In the genomic region with DNA sequence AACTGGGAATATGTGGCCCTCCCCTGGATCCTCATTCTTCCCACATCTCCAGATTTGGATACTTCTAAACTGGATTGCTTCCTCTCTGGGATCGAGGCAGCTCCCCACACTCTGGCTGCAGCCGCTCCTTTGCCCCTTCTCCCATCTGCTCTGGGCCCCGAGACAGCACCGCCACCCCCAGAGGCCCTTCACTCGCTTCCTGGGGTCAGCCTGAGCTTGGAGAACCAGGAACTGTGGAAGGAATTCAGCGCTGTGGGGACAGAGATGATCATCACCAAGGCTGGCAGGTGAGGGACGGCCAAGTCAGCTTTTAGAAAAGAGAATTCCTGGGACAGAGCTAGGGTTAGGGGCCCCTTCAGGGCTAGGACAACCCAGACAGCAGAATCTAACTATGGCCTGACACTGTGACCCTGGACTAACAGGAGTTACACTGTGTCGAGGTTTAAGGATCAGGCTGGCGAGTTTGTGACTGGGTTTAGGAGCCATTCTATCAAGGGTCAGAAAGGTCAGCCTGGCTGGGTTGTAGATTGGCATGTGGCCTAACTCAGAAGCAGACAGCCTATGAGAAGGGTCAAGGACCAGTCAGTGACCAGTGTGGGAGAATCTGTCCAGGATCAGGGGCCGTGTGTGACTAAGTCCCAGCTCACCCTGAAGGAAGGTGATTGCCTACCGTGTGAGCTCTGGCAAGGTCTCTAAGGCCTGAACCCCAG, we compare ENCODE assay signal across 9 mouse cellular contexts. TPM values are rescaled to one million over a fixed set of nuclear protein-coding genes. Genes with fewer than 3 reads are reported as not detected.
DNase-seq lines count a peak whose midpoint lies in the region; ATAC-seq and TF ChIP-seq lines count a peak whose summit lies in the region.
"Had no signal": no experiment of that assay in that cellular context is flagged by ENCODE, and none has a peak within 500 bp of the region (broad histone marks: within the 10 kb centered on the region; RNA-seq: fewer than 3 reads in every experiment).

No protein-coding gene starts in this region.

- no peak for TF ChIP-seq EP300 in ES-Bruce4 (IDR thresholded peaks at IDR 0.05; ENCODE audit: insufficient read depth, low read depth, low read length)
- TF ChIP-seq EP300 in liver, postnatal 0 days (IDR thresholded peaks at IDR 0.05; ENCODE audit: low read depth), result no peak

- no peak for TF ChIP-seq CTCF in gastrocnemius, adult 2 months (IDR thresholded peaks at IDR 0.05)
- no peak for TF ChIP-seq CTCF in ES-Bruce4 (IDR thresholded peaks at IDR 0.05; ENCODE audit: low read depth, low read length)
- TF ChIP-seq CTCF in liver, postnatal 0 days (IDR thresholded peaks at IDR 0.05; ENCODE audit: low read depth), result no peak

- peaks cover 22% of the 10 kb centered on the region for H3K36me3 ChIP-seq in ES-Bruce4 (ENCODE audit: control insufficient read depth, insufficient read depth, low read length, poor library complexity, severe bottlenecking)
- H3K36me3 ChIP-seq in hindbrain, embryonic 12.5 days, result peaks cover 38% of the 10 kb centered on the region
- peaks cover 45% of the 10 kb centered on the region for H3K36me3 ChIP-seq in liver, postnatal 0 days (replicated peaks; ENCODE audit: insufficient read depth, low read length)

- no peaks in the 10 kb centered on the region for H3K4me1 ChIP-seq in ES-Bruce4 (ENCODE audit: control insufficient read depth, insufficient read depth, low read length)
- peaks cover 36% of the 10 kb centered on the region for H3K4me1 ChIP-seq in hindbrain, embryonic 12.5 days
- peaks cover 44% of the 10 kb centered on the region for H3K4me1 ChIP-seq in liver, postnatal 0 days (ENCODE audit: insufficient read depth)

- peak overlapping the region; percentile 82 for H3K4me2 ChIP-seq in hindbrain, embryonic 12.5 days (replicated peaks)
- no peak overlapping the region for H3K4me2 ChIP-seq in liver, postnatal 0 days (ENCODE audit: low read depth, low read length)

- no peak for DNase-seq in gastrocnemius, adult 2 months
- DNase-seq in gastrocnemius, adult 8-10 months (ENCODE audit: low spot score in 2 of 2), result no peak
- DNase-seq in liver, postnatal 0 days, result no peak
- DNase-seq in left cerebral cortex, postnatal 36 days (ENCODE audit: low spot score in 2 of 2), result no peak
- no peak for DNase-seq in MN1 (ENCODE audit: low spot score)
- no peak for DNase-seq in layer of hippocampus, postnatal 25 days (ENCODE audit: extremely low spot score in 1 of 2, low spot score in 1 of 2)
- DNase-seq: kidney, postnatal 25 days had no signal

- WGBS in hindbrain, embryonic 12.5 days, result 39% methylated on average over 11 of the region's 11 CpGs
- 59% methylated on average over 11 of the region's 11 CpGs for WGBS in liver, postnatal 0 days (ENCODE audit: insufficient replicate concordance)

- peak overlapping the region; percentile 75; the same call in 1 of the 2 replicates for H3K4me3 ChIP-seq in gastrocnemius, adult 2 months
- no peak overlapping the region for H3K4me3 ChIP-seq in ES-Bruce4 (ENCODE audit: low read depth, low read length)
- H3K4me3 ChIP-seq in hindbrain, embryonic 12.5 days, result peak overlapping the region; percentile 37; the same call in 1 of the 2 replicates
- no peak overlapping the region for H3K4me3 ChIP-seq in liver, postnatal 0 days (ENCODE audit: low read depth, low read length)

- H3K9me3 ChIP-seq in ES-Bruce4 (replicated peaks; ENCODE audit: control insufficient read depth, insufficient read depth, low read length, poor library complexity, severe bottlenecking), result no peaks in the 10 kb centered on the region
- no peaks in the 10 kb centered on the region for H3K9me3 ChIP-seq in hindbrain, embryonic 12.5 days (replicated peaks)
- no peaks in the 10 kb centered on the region for H3K9me3 ChIP-seq in liver, postnatal 0 days (ENCODE audit: low read length)

- ATAC-seq in hindbrain, embryonic 12.5 days (ENCODE audit: low FRiP score), result no peak
- peak; percentile 9; the same call in 1 of the 2 replicates for ATAC-seq in liver, postnatal 0 days

- intact Hi-C loops in gastrocnemius, adult 2 months (cut with DNase I), result no loop called here
- intact Hi-C loops in left cerebral cortex, postnatal 36 days (cut with DNase I), result no loop called here

- H3K27me3 ChIP-seq in ES-Bruce4 (ENCODE audit: control insufficient read depth, insufficient read depth, low read length, poor library complexity, severe bottlenecking), result no peaks in the 10 kb centered on the region
- no peaks in the 10 kb centered on the region for H3K27me3 ChIP-seq in hindbrain, embryonic 12.5 days
- H3K27me3 ChIP-seq in liver, postnatal 0 days (ENCODE audit: insufficient read depth, low read length), result no peaks in the 10 kb centered on the region

- no peak for TF ChIP-seq POLR2A in ES-Bruce4 (IDR thresholded peaks at IDR 0.05; ENCODE audit: insufficient read depth, low read length)

- H3K9ac ChIP-seq in ES-Bruce4 (ENCODE audit: low read depth, poor library complexity, severe bottlenecking), result peak overlapping the region; percentile 60
- H3K9ac ChIP-seq in hindbrain, embryonic 12.5 days, result 0 out of 2 replicates have a peak overlapping the region, but pooled peaks have one; percentile 55
- H3K9ac ChIP-seq in liver, postnatal 0 days (replicated peaks), result peak overlapping the region; percentile 57; the same call in 1 of the 2 replicates

- H3K27ac ChIP-seq in gastrocnemius, adult 2 months, result peak overlapping the region; percentile 70; the same call in 1 of the 2 replicates
- H3K27ac ChIP-seq in ES-Bruce4 (ENCODE audit: insufficient read depth, low read length), result no peak overlapping the region
- H3K27ac ChIP-seq in hindbrain, embryonic 12.5 days, result peak overlapping the region; percentile 83; the same call in 1 of the 2 replicates
- peak overlapping the region; percentile 48; the same call in 1 of the 2 replicates for H3K27ac ChIP-seq in liver, postnatal 0 days (ENCODE audit: low read depth)

RNA-seq across cellular contexts. Expression of gene Tbx6, which starts 0.5 kb away (rescaled TPM):
- under 1 TPM; 0.42 to 0.48 TPM for total RNA-seq in gastrocnemius, adult 2 months (2021)
- total RNA-seq in gastrocnemius, adult 8-10 months (2022), result under 1 TPM; 0.17 to 0.48 (median 0.40) TPM
- 1.7 TPM in 2 replicates for polyA plus RNA-seq in ES-Bruce4 (2011; ENCODE audit: insufficient read depth, insufficient read length, low read depth, missing spikeins)
- 0.48 and 1.1 TPM in 2 replicates for polyA plus RNA-seq in hindbrain, embryonic 12.5 days (2016; fragmentation: Nextera tagmentation; extraction: Ambion mirVana)
- 0.14 and 0.29 TPM in 2 replicates for polyA plus RNA-seq in liver, postnatal 0 days (2015; fragmentation: Nextera tagmentation; extraction: Ambion mirVana)
- under 1 TPM; 0.54 to 0.68 TPM for total RNA-seq in left cerebral cortex, postnatal 36 days (2021)
- under 1 TPM; 0.39 to 0.82 TPM for total RNA-seq in layer of hippocampus, postnatal 25 days (2021)

RNA-seq across cellular contexts. Expression of gene Ypel3, which starts 5.1 kb away (rescaled TPM):
- 10 to 100 TPM; 74.6 to 93.1 TPM for total RNA-seq in gastrocnemius, adult 2 months (2021)
- total RNA-seq in gastrocnemius, adult 8-10 months (2022), result 100 to 1,000 TPM in 1 of 4 experiments, 10 to 100 TPM in 3; 91.2 to 105 (median 95.6) TPM
- polyA plus RNA-seq in ES-Bruce4 (2011; ENCODE audit: insufficient read depth, insufficient read length, low read depth, missing spikeins), result 56.8 and 62.1 TPM in 2 replicates
- 140 and 144 TPM in 2 replicates for polyA plus RNA-seq in hindbrain, embryonic 12.5 days (2016; fragmentation: Nextera tagmentation; extraction: Ambion mirVana)
- 65.0 and 74.7 TPM in 2 replicates for polyA plus RNA-seq in liver, postnatal 0 days (2015; fragmentation: Nextera tagmentation; extraction: Ambion mirVana)
- 100 to 1,000 TPM; 303 to 345 TPM for total RNA-seq in left cerebral cortex, postnatal 36 days (2021)
- total RNA-seq in layer of hippocampus, postnatal 25 days (2021), result 100 to 1,000 TPM; 268 to 293 TPM

RNA-seq across cellular contexts. Expression of gene Ppp4c, which starts 10.5 kb away (rescaled TPM):
- 10 to 100 TPM; 22.8 to 25.7 TPM for total RNA-seq in gastrocnemius, adult 2 months (2021)
- total RNA-seq in gastrocnemius, adult 8-10 months (2022), result 10 to 100 TPM; 23.1 to 26.0 (median 24.8) TPM
- 111 and 127 TPM in 2 replicates for polyA plus RNA-seq in ES-Bruce4 (2011; ENCODE audit: insufficient read depth, insufficient read length, low read depth, missing spikeins)
- polyA plus RNA-seq in hindbrain, embryonic 12.5 days (2016; fragmentation: Nextera tagmentation; extraction: Ambion mirVana), result 286 and 294 TPM in 2 replicates
- 69.9 and 72.1 TPM in 2 replicates for polyA plus RNA-seq in liver, postnatal 0 days (2015; fragmentation: Nextera tagmentation; extraction: Ambion mirVana)
- 10 to 100 TPM; 47.5 to 49.9 TPM for total RNA-seq in left cerebral cortex, postnatal 36 days (2021)
- total RNA-seq in layer of hippocampus, postnatal 25 days (2021), result 10 to 100 TPM; 53.3 to 55.0 TPM

RNA-seq across cellular contexts. Expression of gene Fam57b, which starts 15.7 kb away (rescaled TPM):
- 10 to 100 TPM; 61.1 to 64.6 TPM for total RNA-seq in gastrocnemius, adult 2 months (2021)
- 10 to 100 TPM; 49.5 to 78.2 (median 66.4) TPM for total RNA-seq in gastrocnemius, adult 8-10 months (2022)
- 2.7 and 4.2 TPM in 2 replicates for polyA plus RNA-seq in ES-Bruce4 (2011; ENCODE audit: insufficient read depth, insufficient read length, low read depth, missing spikeins)
- 23.7 and 24.9 TPM in 2 replicates for polyA plus RNA-seq in hindbrain, embryonic 12.5 days (2016; fragmentation: Nextera tagmentation; extraction: Ambion mirVana)
- 0.06 and 0.09 TPM in 2 replicates for polyA plus RNA-seq in liver, postnatal 0 days (2015; fragmentation: Nextera tagmentation; extraction: Ambion mirVana)
- total RNA-seq in left cerebral cortex, postnatal 36 days (2021), result 10 to 100 TPM; 81.6 to 84.1 TPM
- total RNA-seq in layer of hippocampus, postnatal 25 days (2021), result 10 to 100 TPM; 80.3 to 95.6 TPM

RNA-seq across cellular contexts. Expression of gene Gdpd3, which starts 15.7 kb away (rescaled TPM):
- total RNA-seq in gastrocnemius, adult 2 months (2021), result 1 to 10 TPM in 1 of 2 experiments, under 1 TPM in 1; 0.67 to 1.3 TPM
- total RNA-seq in gastrocnemius, adult 8-10 months (2022), result under 1 TPM in 1 of 4 experiments, not detected in 3; 0.88 TPM
- 1.8 and 3.6 TPM in 2 replicates for polyA plus RNA-seq in ES-Bruce4 (2011; ENCODE audit: insufficient read depth, insufficient read length, low read depth, missing spikeins)
- polyA plus RNA-seq in hindbrain, embryonic 12.5 days (2016; fragmentation: Nextera tagmentation; extraction: Ambion mirVana), result 1.4 TPM in 2 replicates
- polyA plus RNA-seq in liver, postnatal 0 days (2015; fragmentation: Nextera tagmentation; extraction: Ambion mirVana), result 0.77 and 1.6 TPM in 2 replicates
- 1 to 10 TPM in 1 of 2 experiments, under 1 TPM in 1; 0.99 to 3.0 TPM for total RNA-seq in left cerebral cortex, postnatal 36 days (2021)
- 1 to 10 TPM; 1.7 to 4.3 TPM for total RNA-seq in layer of hippocampus, postnatal 25 days (2021)

Comparison
In these comparisons a context has a peak if more than half of its experiments do, and no peak if none do; other contexts are left out.
1. H3K4me3 ChIP-seq: peak in gastrocnemius, adult 2 months (single experiment) and hindbrain, embryonic 12.5 days (single experiment); none in ES-Bruce4 (single experiment) and liver, postnatal 0 days (single experiment).
2. Peak in every context shown above with its lines, with median percentiles within 50 percentile points of each other: H3K9ac ChIP-seq.